In genomic region chr11:84827901-84828503, GRCm38 (mm10) we compare ENCODE assay signal across 8 mouse cellular contexts. TPM values are rescaled to one million over a fixed set of nuclear protein-coding genes. Genes with fewer than 3 reads are reported as not detected.
DNase-seq lines count a peak whose midpoint lies in the region; ATAC-seq and TF ChIP-seq lines count a peak whose summit lies in the region.

No protein-coding gene starts in this region.

- no peaks in the 10 kb centered on the region for H3K9me3 ChIP-seq in kidney, postnatal 0 days (replicated peaks; ENCODE audit: low read length)
- H3K9me3 ChIP-seq in embryonic facial prominence, embryonic 15.5 days (replicated peaks) = no peaks in the 10 kb centered on the region
- no peaks in the 10 kb centered on the region for H3K9me3 ChIP-seq in intestine, embryonic 15.5 days

- H3K27ac ChIP-seq in kidney, postnatal 0 days = peak overlapping the region; percentile 83; the same call in 1 of the 2 replicates
- H3K27ac ChIP-seq in embryonic facial prominence, embryonic 15.5 days (replicated peaks) = no peak overlapping the region
- H3K27ac ChIP-seq in intestine, embryonic 15.5 days = peak overlapping the region; percentile 86

- peak overlapping the region; percentile 97 for H3K4me2 ChIP-seq in kidney, postnatal 0 days (ENCODE audit: low read length)
- H3K4me2 ChIP-seq in embryonic facial prominence, embryonic 15.5 days (replicated peaks) = peak overlapping the region; percentile 86
- peak overlapping the region; percentile 89 for H3K4me2 ChIP-seq in intestine, embryonic 15.5 days (replicated peaks)
- H3K4me2 ChIP-seq in myocyte (ENCODE audit: low read depth) = peak overlapping the region; percentile 90

- TF ChIP-seq POLR2A in myocyte (IDR thresholded peaks at IDR 0.05; ENCODE audit: insufficient read length, low read depth) = no peak

- H3K36me3 ChIP-seq in kidney, postnatal 0 days (ENCODE audit: insufficient read depth, low read length) = 0 out of 2 replicates have a peak, but pooled peaks cover 2% of the 10 kb centered on the region
- peaks cover 23% of the 10 kb centered on the region for H3K36me3 ChIP-seq in embryonic facial prominence, embryonic 15.5 days
- H3K36me3 ChIP-seq in intestine, embryonic 15.5 days = peaks cover 10% of the 10 kb centered on the region; the same call in 1 of the 2 replicates
- H3K36me3 ChIP-seq in myocyte (ENCODE audit: control insufficient read depth, insufficient read depth) = peaks cover 9% of the 10 kb centered on the region

- H3K79me2 ChIP-seq in myocyte (ENCODE audit: control insufficient read depth, insufficient read depth) = no peaks in the 10 kb centered on the region

- H3K4me3 ChIP-seq in kidney, postnatal 0 days (replicated peaks; ENCODE audit: low read depth, low read length) = peak overlapping the region; percentile 62
- peak overlapping the region; percentile 81 for H3K4me3 ChIP-seq in embryonic facial prominence, embryonic 15.5 days (replicated peaks)
- H3K4me3 ChIP-seq in intestine, embryonic 15.5 days (replicated peaks) = peak overlapping the region; percentile 88
- H3K4me3 ChIP-seq in myocyte = peak overlapping the region; percentile 56

- peak overlapping the region; percentile 13 for H3ac ChIP-seq in myocyte (ENCODE audit: control insufficient read depth, insufficient read length)

- no peaks in the 10 kb centered on the region; the same call in 1 of the 2 replicates for H3K4me1 ChIP-seq in kidney, postnatal 0 days (replicated peaks; ENCODE audit: insufficient read depth, low read length)
- peaks cover 11% of the 10 kb centered on the region; the same call in 1 of the 2 replicates for H3K4me1 ChIP-seq in embryonic facial prominence, embryonic 15.5 days
- H3K4me1 ChIP-seq in intestine, embryonic 15.5 days (replicated peaks) = peaks cover 25% of the 10 kb centered on the region

- WGBS in kidney, postnatal 0 days = 56% methylated on average over 3 of the region's 3 CpGs
- WGBS in embryonic facial prominence, embryonic 15.5 days = 41% methylated on average over 3 of the region's 3 CpGs
- WGBS in intestine, embryonic 15.5 days = 45% methylated on average over 3 of the region's 3 CpGs

- no peak for DNase-seq in kidney, postnatal 0 days (ENCODE audit: low spot score)
- no peak for DNase-seq in kidney, postnatal 10 days
- DNase-seq in urinary bladder, adult 2 months (ENCODE audit: low spot score) = no peak
- DNase-seq in left cerebral cortex, adult 11 months (ENCODE audit: low spot score) = no peak
- no peak for DNase-seq in layer of hippocampus, adult 8-10 months (ENCODE audit: low spot score in 2 of 2)

- peak overlapping the region; percentile 81 for H3K9ac ChIP-seq in kidney, postnatal 0 days (ENCODE audit: low read depth, low read length)
- 0 out of 2 replicates have a peak overlapping the region, but pooled peaks have one; percentile 70 for H3K9ac ChIP-seq in embryonic facial prominence, embryonic 15.5 days
- H3K9ac ChIP-seq in intestine, embryonic 15.5 days = peak overlapping the region; percentile 83

- H3K27me3 ChIP-seq in kidney, postnatal 0 days (ENCODE audit: insufficient read depth, low read length) = no peaks in the 10 kb centered on the region
- no peaks in the 10 kb centered on the region for H3K27me3 ChIP-seq in embryonic facial prominence, embryonic 15.5 days
- H3K27me3 ChIP-seq in intestine, embryonic 15.5 days (replicated peaks) = no peaks in the 10 kb centered on the region
- no peaks in the 10 kb centered on the region for H3K27me3 ChIP-seq in myocyte (ENCODE audit: control insufficient read depth, insufficient read depth, insufficient read length)

- no peak for ATAC-seq in kidney, postnatal 0 days (replicated peaks; ENCODE audit: low FRiP score, low read depth)
- ATAC-seq in embryonic facial prominence, embryonic 15.5 days (ENCODE audit: insufficient number of reproducible peaks, low FRiP score, low TSS enrichment, low read depth) = no peak
- ATAC-seq in intestine, embryonic 15.5 days = no peak

- no peak for TF ChIP-seq CTCF in kidney, postnatal 0 days (IDR thresholded peaks at IDR 0.05; ENCODE audit: low read depth)

TF ChIP-seq in myocyte, 11 proteins besides CTCF, POLR2A, EP300 and RAD21:
- TF ChIP-seq MYOG (IDR thresholded peaks at IDR 0.05; ENCODE audit: control insufficient read depth in 1 of 3, insufficient read depth in 1 of 3, insufficient read length in 2 of 3, low read depth in 2 of 3) (no peak), TCF12 (IDR thresholded peaks at IDR 0.05; ENCODE audit: insufficient read depth, poor library complexity, severe bottlenecking) (no peak), REST (IDR thresholded peaks at IDR 0.05; ENCODE audit: insufficient read depth, insufficient read length) (no peak), SRF (IDR thresholded peaks at IDR 0.05; ENCODE audit: control insufficient read depth, insufficient read length, low read depth) (no peak), USF1 (IDR thresholded peaks at IDR 0.05; ENCODE audit: low read depth) (no peak), POLR2AphosphoS2 (IDR thresholded peaks at IDR 0.05; ENCODE audit: insufficient read length, low read depth) (no peak), TCF3 (IDR thresholded peaks at IDR 0.05; ENCODE audit: insufficient read length, low read depth) (no peak), E2F4 (IDR thresholded peaks at IDR 0.05; ENCODE audit: insufficient read depth) (no peak), MYOD1 (IDR thresholded peaks at IDR 0.05; ENCODE audit: control insufficient read depth in 1 of 3, insufficient read length in 2 of 3, low read depth in 2 of 3) (no peak), CEBPB (IDR thresholded peaks at IDR 0.05; ENCODE audit: insufficient read depth, poor library complexity, severe bottlenecking) (no peak), MAX (IDR thresholded peaks at IDR 0.05; ENCODE audit: low read depth) (no peak)

RNA-seq across cellular contexts. Expression of gene Dhrs11, which starts 0.8 kb away (rescaled TPM):
- polyA plus RNA-seq in kidney, postnatal 0 days (2015; fragmentation: Nextera tagmentation; extraction: Ambion mirVana) = 13.8 and 16.1 TPM in 2 replicates
- 13.7 and 14.2 TPM in 2 replicates for polyA plus RNA-seq in embryonic facial prominence, embryonic 15.5 days (2015; fragmentation: Nextera tagmentation; extraction: Ambion mirVana)
- polyA plus RNA-seq in intestine, embryonic 15.5 days (2015; fragmentation: Nextera tagmentation; extraction: Ambion mirVana) = 64.4 and 78.1 TPM in 2 replicates
- 13.8 TPM for polyA plus RNA-seq in myocyte (2012; fragmentation: generic; extraction: Trizol)
- 13.5 and 15.8 TPM in 2 replicates for polyA plus RNA-seq in urinary bladder, adult 2 months (2012; rRNA removed)
- total RNA-seq in layer of hippocampus, adult 8-10 months (2022) = 1 to 10 TPM; 5.6 to 8.5 (median 6.5) TPM

RNA-seq across cellular contexts. Expression of gene Mrm1, which starts 8.7 kb away (rescaled TPM):
- 10.8 and 12.8 TPM in 2 replicates for polyA plus RNA-seq in kidney, postnatal 0 days (2015; fragmentation: Nextera tagmentation; extraction: Ambion mirVana)
- 13.1 and 13.2 TPM in 2 replicates for polyA plus RNA-seq in embryonic facial prominence, embryonic 15.5 days (2015; fragmentation: Nextera tagmentation; extraction: Ambion mirVana)
- polyA plus RNA-seq in intestine, embryonic 15.5 days (2015; fragmentation: Nextera tagmentation; extraction: Ambion mirVana) = 16.0 and 16.3 TPM in 2 replicates
- 11.4 TPM for polyA plus RNA-seq in myocyte (2012; fragmentation: generic; extraction: Trizol)
- 10.8 and 13.1 TPM in 2 replicates for polyA plus RNA-seq in urinary bladder, adult 2 months (2012; rRNA removed)
- 10 to 100 TPM; 10.5 to 15.0 (median 10.6) TPM for total RNA-seq in layer of hippocampus, adult 8-10 months (2022)

RNA-seq across cellular contexts. Expression of gene Ggnbp2, which starts 42.6 kb away (rescaled TPM):
- 56.4 and 57.5 TPM in 2 replicates for polyA plus RNA-seq in kidney, postnatal 0 days (2015; fragmentation: Nextera tagmentation; extraction: Ambion mirVana)
- polyA plus RNA-seq in embryonic facial prominence, embryonic 15.5 days (2015; fragmentation: Nextera tagmentation; extraction: Ambion mirVana) = 68.6 and 72.0 TPM in 2 replicates
- polyA plus RNA-seq in intestine, embryonic 15.5 days (2015; fragmentation: Nextera tagmentation; extraction: Ambion mirVana) = 78.7 and 83.1 TPM in 2 replicates
- polyA plus RNA-seq in myocyte (2012; fragmentation: generic; extraction: Trizol) = 24.8 TPM
- polyA plus RNA-seq in urinary bladder, adult 2 months (2012; rRNA removed) = 85.6 and 91.4 TPM in 2 replicates
- 100 to 1,000 TPM in 1 of 4 experiments, 10 to 100 TPM in 3; 91.1 to 104 (median 95.4) TPM for total RNA-seq in layer of hippocampus, adult 8-10 months (2022)

RNA-seq across cellular contexts. Expression of gene Myo19, which starts 51.9 kb away (rescaled TPM):
- 12.6 and 13.2 TPM in 2 replicates for polyA plus RNA-seq in kidney, postnatal 0 days (2015; fragmentation: Nextera tagmentation; extraction: Ambion mirVana)
- polyA plus RNA-seq in embryonic facial prominence, embryonic 15.5 days (2015; fragmentation: Nextera tagmentation; extraction: Ambion mirVana) = 11.5 and 14.2 TPM in 2 replicates
- polyA plus RNA-seq in intestine, embryonic 15.5 days (2015; fragmentation: Nextera tagmentation; extraction: Ambion mirVana) = 7.6 and 7.8 TPM in 2 replicates
- 4.8 TPM for polyA plus RNA-seq in myocyte (2012; fragmentation: generic; extraction: Trizol)
- polyA plus RNA-seq in urinary bladder, adult 2 months (2012; rRNA removed) = 14.5 and 17.4 TPM in 2 replicates
- total RNA-seq in layer of hippocampus, adult 8-10 months (2022) = 10 to 100 TPM in 1 of 4 experiments, 1 to 10 TPM in 3; 8.5 to 14.4 (median 9.0) TPM

RNA-seq across cellular contexts. Expression of gene Pigw, which starts 52.1 kb away (rescaled TPM):
- polyA plus RNA-seq in kidney, postnatal 0 days (2015; fragmentation: Nextera tagmentation; extraction: Ambion mirVana) = 2.7 and 2.9 TPM in 2 replicates
- 1.9 and 2.4 TPM in 2 replicates for polyA plus RNA-seq in embryonic facial prominence, embryonic 15.5 days (2015; fragmentation: Nextera tagmentation; extraction: Ambion mirVana)
- 2.8 and 3.4 TPM in 2 replicates for polyA plus RNA-seq in intestine, embryonic 15.5 days (2015; fragmentation: Nextera tagmentation; extraction: Ambion mirVana)
- 4.5 TPM for polyA plus RNA-seq in myocyte (2012; fragmentation: generic; extraction: Trizol)
- polyA plus RNA-seq in urinary bladder, adult 2 months (2012; rRNA removed) = 5.7 and 8.2 TPM in 2 replicates
- total RNA-seq in layer of hippocampus, adult 8-10 months (2022) = 1 to 10 TPM; 6.9 to 7.8 (median 7.6) TPM
